Mouse (Mus musculus): Measurements from ENCODE around the gene Zfy1.
A peak's percentile ranks its signal among the peaks of the same experiment; 100 is the strongest.
"Not testable (repeated sequence)": the region's sequence is repeated elsewhere in the genome, so short reads cannot be mapped to it uniquely, and the experiment has no call there.

Gene Zfy1

GRCm38 (mm10) chrY:797309-797708 lies at the start of gene Zfy1:
Gene Zfy1 (minus strand): TSS chrY:797409.
- not testable (repeated sequence) for DNase-seq (ENCODE audit: low read depth, low spot score)

GRCm38 (mm10) chrY:818396-818795 lies 21.2 kb upstream of the Zfy1 start, which contains the start of gene Uba1y:
Gene Uba1y (plus strand): TSS chrY:818649.
- DNase-seq (ENCODE audit: low read depth, low spot score), result peak; percentile 57

GRCm38 (mm10) chrY:808991-809661 lies 11.9 kb upstream of the Zfy1 start:
- DNase-seq (ENCODE audit: low read depth, low spot score), result peak; percentile 76
